9 mouse cellular contexts compared by ENCODE assay signal in the genomic region with DNA sequence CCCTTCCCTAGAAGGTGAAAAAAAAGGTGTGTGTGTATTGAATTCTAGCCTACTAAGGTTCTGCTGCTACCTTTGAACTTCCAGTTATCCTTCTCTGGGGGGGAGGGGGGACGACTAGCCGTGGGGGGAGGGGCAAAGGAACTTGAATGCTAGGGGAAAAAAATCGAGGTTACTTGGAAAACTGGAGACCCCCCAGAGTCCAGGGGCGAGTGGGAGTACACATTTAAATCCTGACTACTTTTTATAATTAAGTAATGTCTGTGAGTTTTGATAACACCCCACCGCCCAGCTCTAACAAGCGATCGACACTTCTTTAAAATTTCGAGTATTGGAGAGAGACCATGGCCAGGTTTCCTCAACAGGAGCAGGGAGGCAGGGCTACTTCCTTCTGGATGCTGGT. TPM values are rescaled to one million over a fixed set of nuclear protein-coding genes. Genes with fewer than 3 reads are reported as not detected.
A peak's percentile ranks its signal among the peaks of the same experiment; 100 is the strongest.
DNase-seq lines count a peak whose midpoint lies in the region; ATAC-seq and TF ChIP-seq lines count a peak whose summit lies in the region.
"Had no signal": no experiment of that assay in that cellular context is flagged by ENCODE, and none has a peak within 500 bp of the region (broad histone marks: within the 10 kb centered on the region; RNA-seq: fewer than 3 reads in every experiment).

No protein-coding gene starts in this region.

- H3K9me3 ChIP-seq in lung, postnatal 0 days (ENCODE audit: low read length), result no peaks in the 10 kb centered on the region
- H3K9me3 ChIP-seq in forebrain, embryonic 15.5 days, result no peaks in the 10 kb centered on the region
- no peaks in the 10 kb centered on the region for H3K9me3 ChIP-seq in liver, embryonic 12.5 days (replicated peaks)

- no peak for DNase-seq in lung, postnatal 0 days (ENCODE audit: low spot score)
- DNase-seq in lung, postnatal 25 days (ENCODE audit: low spot score), result no peak
- DNase-seq in yolk sac, embryonic 10.5 days (ENCODE audit: low spot score), result peak; percentile 49
- DNase-seq in cerebellum, adult 9-11 months, result no peak
- no peak for DNase-seq in left cerebral cortex, adult 18-20 months (ENCODE audit: low spot score in 2 of 2)
- DNase-seq: right cerebral cortex, postnatal 25 days had no signal

- H3K36me3 ChIP-seq in lung, postnatal 0 days (ENCODE audit: insufficient read depth, low read length), result no peaks in the 10 kb centered on the region
- no peaks in the 10 kb centered on the region for H3K36me3 ChIP-seq in forebrain, embryonic 15.5 days
- peaks cover 11% of the 10 kb centered on the region; the same call in 1 of the 2 replicates for H3K36me3 ChIP-seq in liver, embryonic 12.5 days

- no peak for TF ChIP-seq CTCF in lung, postnatal 0 days (IDR thresholded peaks at IDR 0.05)

- peaks cover 18% of the 10 kb centered on the region for H3K4me1 ChIP-seq in lung, postnatal 0 days (ENCODE audit: insufficient read depth, low read depth, low read length)
- peaks cover 63% of the 10 kb centered on the region for H3K4me1 ChIP-seq in forebrain, embryonic 15.5 days
- peaks cover 73% of the 10 kb centered on the region for H3K4me1 ChIP-seq in liver, embryonic 12.5 days

- no peaks in the 10 kb centered on the region for H3K27me3 ChIP-seq in lung, postnatal 0 days (replicated peaks; ENCODE audit: insufficient read depth, low read length)
- H3K27me3 ChIP-seq in forebrain, embryonic 15.5 days, result peaks cover 5% of the 10 kb centered on the region; the same call in 1 of the 2 replicates
- H3K27me3 ChIP-seq in liver, embryonic 12.5 days (replicated peaks), result peaks cover 92% of the 10 kb centered on the region

- no peak for TF ChIP-seq EP300 in lung, postnatal 0 days (IDR thresholded peaks at IDR 0.05)

- ATAC-seq in lung, postnatal 0 days, result no peak
- ATAC-seq in forebrain, embryonic 15.5 days (replicated peaks), result no peak
- ATAC-seq in liver, embryonic 12.5 days, result no peak

- 9% methylated on average over 8 of the region's 8 CpGs for whole genome bisulfite sequencing in lung, postnatal 0 days
- WGBS in forebrain, embryonic 15.5 days, result 2% methylated on average over 8 of the region's 8 CpGs
- 15% methylated on average over 8 of the region's 8 CpGs for WGBS in liver, embryonic 12.5 days (ENCODE audit: insufficient replicate concordance)

- peak overlapping the region; percentile 78 for H3K4me2 ChIP-seq in lung, postnatal 0 days (replicated peaks; ENCODE audit: low read depth, low read length)
- peak overlapping the region; percentile 94 for H3K4me2 ChIP-seq in forebrain, embryonic 15.5 days (replicated peaks)
- peak overlapping the region; percentile 80 for H3K4me2 ChIP-seq in liver, embryonic 12.5 days

- peak overlapping the region; percentile 53 for H3K4me3 ChIP-seq in lung, postnatal 0 days (ENCODE audit: low read depth, low read length)
- H3K4me3 ChIP-seq in forebrain, embryonic 15.5 days, result peak overlapping the region; percentile 64
- peak overlapping the region; percentile 63 for H3K4me3 ChIP-seq in liver, embryonic 12.5 days

- peak overlapping the region; percentile 90 for H3K27ac ChIP-seq in lung, postnatal 0 days (ENCODE audit: low read length)
- H3K27ac ChIP-seq in forebrain, embryonic 15.5 days (replicated peaks), result peak overlapping the region; percentile 65
- no peak overlapping the region for H3K27ac ChIP-seq in liver, embryonic 12.5 days

- H3K9ac ChIP-seq in lung, postnatal 0 days (replicated peaks; ENCODE audit: low read depth), result peak overlapping the region; percentile 79; the same call in 1 of the 2 replicates
- peak overlapping the region; percentile 63 for H3K9ac ChIP-seq in forebrain, embryonic 15.5 days (replicated peaks)
- no peak overlapping the region for H3K9ac ChIP-seq in liver, embryonic 12.5 days

RNA-seq across cellular contexts. Expression of a gene that starts 2.3 kb away (rescaled TPM):
- polyA plus RNA-seq in lung, postnatal 0 days (2015; fragmentation: Nextera tagmentation; extraction: Ambion mirVana), result 40.0 and 46.4 TPM in 2 replicates
- polyA plus RNA-seq in forebrain, embryonic 15.5 days (2015; fragmentation: Nextera tagmentation; extraction: Ambion mirVana), result 11.1 and 13.1 TPM in 2 replicates
- polyA plus RNA-seq in liver, embryonic 12.5 days (2016; fragmentation: Nextera tagmentation; extraction: Ambion mirVana), result 10.4 and 12.7 TPM in 2 replicates
- 1 to 10 TPM; 1.7 to 1.9 TPM for total RNA-seq in left cerebral cortex, adult 18-20 months (2021)

RNA-seq across cellular contexts. Expression of a gene that starts 20.6 kb away (rescaled TPM):
- 22.1 and 24.2 TPM in 2 replicates for polyA plus RNA-seq in lung, postnatal 0 days (2015; fragmentation: Nextera tagmentation; extraction: Ambion mirVana)
- 29.6 and 31.6 TPM in 2 replicates for polyA plus RNA-seq in forebrain, embryonic 15.5 days (2015; fragmentation: Nextera tagmentation; extraction: Ambion mirVana)
- 49.3 and 52.0 TPM in 2 replicates for polyA plus RNA-seq in liver, embryonic 12.5 days (2016; fragmentation: Nextera tagmentation; extraction: Ambion mirVana)
- 1 to 10 TPM; 1.5 to 2.0 TPM for total RNA-seq in left cerebral cortex, adult 18-20 months (2021)

RNA-seq across cellular contexts. Expression of a gene that starts 30.8 kb away (rescaled TPM):
- polyA plus RNA-seq in lung, postnatal 0 days (2015; fragmentation: Nextera tagmentation; extraction: Ambion mirVana), result 3.8 and 6.2 TPM in 2 replicates
- polyA plus RNA-seq in forebrain, embryonic 15.5 days (2015; fragmentation: Nextera tagmentation; extraction: Ambion mirVana), result 8.0 and 8.9 TPM in 2 replicates
- polyA plus RNA-seq in liver, embryonic 12.5 days (2016; fragmentation: Nextera tagmentation; extraction: Ambion mirVana), result 3.7 and 4.1 TPM in 2 replicates
- total RNA-seq in left cerebral cortex, adult 18-20 months (2021), result 1 to 10 TPM; 8.3 to 9.3 TPM

RNA-seq across cellular contexts. Expression of a gene that starts 42.8 kb away (rescaled TPM):
- 231 and 251 TPM in 2 replicates for polyA plus RNA-seq in lung, postnatal 0 days (2015; fragmentation: Nextera tagmentation; extraction: Ambion mirVana)
- 430 and 444 TPM in 2 replicates for polyA plus RNA-seq in forebrain, embryonic 15.5 days (2015; fragmentation: Nextera tagmentation; extraction: Ambion mirVana)
- 281 and 292 TPM in 2 replicates for polyA plus RNA-seq in liver, embryonic 12.5 days (2016; fragmentation: Nextera tagmentation; extraction: Ambion mirVana)
- total RNA-seq in left cerebral cortex, adult 18-20 months (2021), result 100 to 1,000 TPM; 176 to 178 TPM

RNA-seq across cellular contexts. Expression of a gene that starts 46.2 kb away (rescaled TPM):
- 0.04 TPM in 1 of 2 replicates, not detected in the other for polyA plus RNA-seq in lung, postnatal 0 days (2015; fragmentation: Nextera tagmentation; extraction: Ambion mirVana)
- polyA plus RNA-seq in forebrain, embryonic 15.5 days (2015; fragmentation: Nextera tagmentation; extraction: Ambion mirVana), result 0.15 TPM in 1 of 2 replicates, not detected in the other
- polyA plus RNA-seq in liver, embryonic 12.5 days (2016; fragmentation: Nextera tagmentation; extraction: Ambion mirVana), result not detected in 2 replicates
- total RNA-seq in left cerebral cortex, adult 18-20 months (2021), result under 1 TPM in 1 of 2 experiments, not detected in 1; 0.16 TPM
- total RNA-seq: common myeloid progenitor, adult 5-6 weeks had no signal
